Mouse (Mus musculus) intestine, embryonic 14.5 days (tissue): ENCODE results near the gene Tbc1d5. TPM values are rescaled to one million over a fixed set of nuclear protein-coding genes. Genes with fewer than 3 reads are reported as not detected.

Experiments used
- ATAC-seq: fragments of 200-750 bp; cut with Nextera tagmentation; replicated peaks from 2 replicates; pipeline ENCODE4 v1.8.0; 2017; ENCODE audit warnings: low read depth, moderate number of reproducible peaks, moderate TSS enrichment, moderate library complexity; ENCODE audit not compliant: low FRiP score, low TSS enrichment
- DNase-seq: peaks from one replicate; pipeline ENCODE4 v3.0.0-alpha.2; 2018; ENCODE audit warnings: low spot score
- H3K27ac ChIP-seq: fragments of 300-500 bp; sonication (generic); 2 replicates; pipeline ENCODE4 v1.5.1; 2014; ENCODE audit warnings: low read depth, mild to moderate bottlenecking, control low read depth
- H3K27me3 ChIP-seq: fragments of 300-500 bp; sonication (generic); replicated peaks from 2 replicates; pipeline ENCODE4 v1.6.1; 2014; ENCODE audit warnings: low read length, control low read depth; ENCODE audit not compliant: control insufficient read depth, insufficient read depth
- H3K36me3 ChIP-seq: fragments of 300-500 bp; sonication (generic); 2 replicates; pipeline ENCODE4 v1.6.1; 2014; ENCODE audit warnings: low read length, control low read depth; ENCODE audit not compliant: control insufficient read depth, insufficient read depth
- H3K4me1 ChIP-seq: fragments of 300-500 bp; sonication (generic); replicated peaks from 2 replicates; pipeline ENCODE4 v1.6.1; 2014; ENCODE audit warnings: low read length, control low read depth, mixed read lengths; ENCODE audit not compliant: control insufficient read depth, insufficient read depth
- H3K4me2 ChIP-seq: fragments of 300-500 bp; sonication (generic); 2 replicates; pipeline ENCODE4 v1.6.1; 2014; ENCODE audit warnings: low read length
- H3K4me3 ChIP-seq: fragments of 300-500 bp; sonication (generic); 2 replicates; pipeline ENCODE4 v1.5.1; 2014; ENCODE audit warnings: low read depth, low read length, control low read depth, mixed read lengths
- H3K9ac ChIP-seq: fragments of 300-500 bp; sonication (generic); 2 replicates; pipeline ENCODE4 v1.6.1; 2014; ENCODE audit warnings: mild to moderate bottlenecking, low read length
- H3K9me3 ChIP-seq: fragments of 300-500 bp; sonication (generic); 2 replicates; pipeline ENCODE4 v1.6.1; 2016; ENCODE audit warnings: low read length, control low read depth; ENCODE audit not compliant: control insufficient read depth
- WGBS: fragments of 180-500 bp; shearing (Covaris S2); extraction: QIAGEN DNeasy Blood & Tissue Kit; methylation state at CpG from one replicate; pipeline ENCODE4 v1.1.7; 2014; 5-methylcytosine and 5-hydroxymethylcytosine counted together
- polyA plus RNA-seq: library from polyadenylated mRNA; unstranded; fragments of >200 nt; fragmentation: Nextera tagmentation; extraction: Ambion mirVana; gene quantifications from 2 replicates; pipeline ENCODE4 v1.2.1, GENCODE M21; 2014

Gene Tbc1d5
- polyA plus RNA-seq, 1 experiment from 2014 or later = 12.0 TPM

DNA sequence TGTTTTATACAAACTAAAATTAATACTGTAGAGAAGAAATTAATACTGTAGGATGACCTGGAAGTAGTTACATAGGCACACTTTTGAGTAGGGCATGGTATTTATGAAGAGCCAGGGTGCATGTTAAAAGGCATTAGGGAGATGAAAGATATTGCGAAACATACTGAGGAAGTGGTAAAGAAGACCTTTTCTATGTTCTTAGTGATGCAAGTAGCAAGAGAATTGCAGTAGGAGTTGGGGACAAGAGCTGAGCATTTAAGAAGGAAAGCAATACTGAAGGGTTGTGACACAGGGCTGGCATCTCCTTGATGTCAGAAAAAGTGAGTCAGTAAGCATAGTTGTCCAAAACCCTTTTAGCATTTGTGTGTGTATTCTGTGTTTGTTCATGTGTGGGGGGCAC, 289.7 kb downstream of the Tbc1d5 start:
- no peak overlapping the region for H3K27ac ChIP-seq
- H3K4me3 ChIP-seq = no peak overlapping the region
- no peaks in the 10 kb centered on the region for H3K36me3 ChIP-seq
- ATAC-seq (no peak), DNase-seq (no peak)
- H3K9me3 ChIP-seq = no peaks in the 10 kb centered on the region
- H3K9ac ChIP-seq = no peak overlapping the region
- no peaks in the 10 kb centered on the region for H3K4me1 ChIP-seq
- H3K4me2 ChIP-seq = no peak overlapping the region
- WGBS = 93% methylated on average over 1 of the region's 1 CpGs
- no peaks in the 10 kb centered on the region for H3K27me3 ChIP-seq

DNA sequence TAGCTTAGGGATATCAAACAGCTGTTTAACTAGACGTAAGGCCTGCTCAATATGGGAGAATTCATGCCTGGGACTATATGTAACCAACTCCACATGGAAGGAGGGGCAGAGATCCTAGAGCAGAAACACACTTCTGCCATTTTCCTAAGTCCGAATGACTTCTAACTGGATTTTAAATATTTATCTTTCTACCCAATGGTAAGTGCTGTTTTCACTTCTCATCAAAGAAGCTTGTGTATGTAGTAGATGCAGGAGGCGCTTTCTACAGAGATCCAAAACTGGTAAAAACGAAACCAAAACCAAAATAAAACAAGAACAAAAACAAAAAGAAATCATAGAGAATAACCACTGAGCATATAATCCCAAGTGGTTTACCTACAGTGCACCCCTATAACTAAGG, 299.2 kb downstream of the Tbc1d5 start:
- no peak overlapping the region for H3K4me2 ChIP-seq

DNA sequence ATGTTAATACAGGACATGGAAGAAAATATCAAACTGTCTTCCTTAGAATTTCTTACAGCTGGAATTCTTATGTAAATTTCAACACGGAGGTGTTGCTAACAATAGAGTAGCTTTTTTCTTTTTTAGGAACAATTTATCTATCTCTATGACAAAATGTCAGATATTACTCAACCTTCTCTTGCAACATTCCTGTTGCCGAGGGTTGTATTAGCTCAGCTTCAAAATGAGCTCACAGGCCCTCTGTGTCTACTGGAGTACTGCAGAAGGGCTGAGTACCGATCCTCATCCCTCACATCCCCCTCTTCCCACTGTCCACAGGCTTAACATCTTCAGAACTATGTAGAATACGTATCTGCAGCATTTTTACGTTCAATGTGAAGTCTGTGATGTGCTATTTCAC, 302.7 kb downstream of the Tbc1d5 start:
- H3K9me3 ChIP-seq = no peaks in the 10 kb centered on the region
- H3K36me3 ChIP-seq = no peaks in the 10 kb centered on the region
- H3K27ac ChIP-seq = no peak overlapping the region
- 82% methylated on average over 5 of the region's 5 CpGs for WGBS
- no peaks in the 10 kb centered on the region for H3K27me3 ChIP-seq
- DNase-seq (no peak), ATAC-seq (no peak)
- H3K4me2 ChIP-seq = no peak overlapping the region
- H3K4me3 ChIP-seq = no peak overlapping the region
- H3K9ac ChIP-seq = no peak overlapping the region
- H3K4me1 ChIP-seq = no peaks in the 10 kb centered on the region

More for the DNA sequence above, 299.2 kb downstream of the Tbc1d5 start:
- Histone ChIP-seq H3K4me1 (no peaks in the 10 kb centered on the region), H3K27me3 (no peaks in the 10 kb centered on the region), H3K36me3 (no peaks in the 10 kb centered on the region), H3K9me3 (no peaks in the 10 kb centered on the region), H3K9ac (no peak overlapping the region), H3K4me3 (no peak overlapping the region), H3K27ac (no peak overlapping the region)
- WGBS = 74% methylated on average over 4 of the region's 4 CpGs
- ATAC-seq (no peak), DNase-seq (no peak)

DNA sequence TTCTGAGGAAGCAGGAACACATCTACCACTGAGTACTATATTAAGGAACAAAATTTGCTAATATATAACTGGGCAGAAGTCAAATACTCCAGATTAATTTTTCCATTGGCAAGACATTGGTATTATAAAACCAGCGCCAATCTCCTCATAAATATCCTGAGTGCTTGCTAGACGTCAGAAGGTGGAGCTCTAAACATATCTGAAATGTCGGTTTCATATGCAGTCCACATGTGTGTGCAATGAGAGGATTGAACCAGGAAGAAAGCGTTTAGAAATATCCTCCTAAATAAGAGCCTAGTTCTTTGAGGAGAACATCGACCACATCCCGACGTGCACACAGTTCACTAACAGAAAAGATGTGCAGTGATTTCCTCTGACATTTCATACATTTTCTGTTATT, 305.1 kb downstream of the Tbc1d5 start:
- no peak for ATAC-seq
- no peaks in the 10 kb centered on the region for H3K4me1 ChIP-seq
- H3K27me3 ChIP-seq = no peaks in the 10 kb centered on the region
- H3K27ac ChIP-seq = no peak overlapping the region
- DNase-seq = no peak
- no peak overlapping the region for H3K4me2 ChIP-seq
- H3K36me3 ChIP-seq = no peaks in the 10 kb centered on the region
- H3K4me3 ChIP-seq = no peak overlapping the region
- no peaks in the 10 kb centered on the region for H3K9me3 ChIP-seq
- WGBS = 77% methylated on average over 7 of the region's 7 CpGs
- H3K9ac ChIP-seq = no peak overlapping the region

DNA sequence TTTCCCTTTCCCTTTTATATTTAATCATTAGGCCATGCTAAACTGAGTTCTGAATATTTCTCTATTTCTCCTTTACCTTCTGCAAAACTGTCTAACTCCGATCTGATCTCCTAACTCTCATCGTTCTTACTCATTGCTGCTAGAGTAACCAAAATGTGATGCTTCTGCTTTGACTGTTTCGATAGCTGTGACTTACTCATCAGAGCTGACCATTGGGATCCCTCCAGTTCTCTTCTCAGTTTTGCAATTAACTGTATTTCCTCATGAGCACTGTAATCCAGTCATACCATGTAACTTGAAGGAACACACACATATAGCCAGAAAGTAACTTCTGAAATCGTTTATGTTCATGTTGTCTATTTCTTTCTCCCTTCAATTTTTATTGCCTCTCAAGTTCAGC, 306.6 kb downstream of the Tbc1d5 start:
- no peaks in the 10 kb centered on the region for H3K4me1 ChIP-seq
- no peak overlapping the region for H3K27ac ChIP-seq
- H3K27me3 ChIP-seq = no peaks in the 10 kb centered on the region
- H3K4me2 ChIP-seq = no peak overlapping the region
- no peak overlapping the region for H3K4me3 ChIP-seq
- 91% methylated on average over 4 of the region's 4 CpGs for WGBS
- H3K9ac ChIP-seq = no peak overlapping the region
- no peak for DNase-seq
- no peaks in the 10 kb centered on the region for H3K36me3 ChIP-seq
- H3K9me3 ChIP-seq = no peaks in the 10 kb centered on the region
- ATAC-seq = no peak

DNA sequence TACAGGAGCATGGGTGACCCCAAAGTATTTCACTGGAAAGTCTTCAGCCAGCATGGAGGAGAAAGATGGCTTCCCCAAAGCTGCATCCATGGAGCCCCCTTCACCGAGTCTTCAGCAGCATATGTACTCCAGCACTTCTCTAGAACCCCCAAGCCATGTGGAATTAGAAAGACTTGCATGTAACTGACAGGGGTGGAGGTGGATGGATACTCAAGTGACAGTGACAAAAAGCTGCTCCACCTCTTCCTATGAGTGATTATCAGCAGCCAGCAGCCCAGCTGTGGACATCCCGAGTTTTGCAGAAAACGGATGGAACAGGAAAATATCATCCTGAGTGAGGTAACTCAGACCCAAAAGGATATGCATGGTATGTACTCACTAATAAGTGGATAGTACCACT, 311.9 kb downstream of the Tbc1d5 start:
- Histone ChIP-seq H3K27ac (no peak overlapping the region), H3K9me3 (no peaks in the 10 kb centered on the region), H3K27me3 (no peaks in the 10 kb centered on the region), H3K36me3 (no peaks in the 10 kb centered on the region), H3K9ac (no peak overlapping the region), H3K4me1 (no peaks in the 10 kb centered on the region), H3K4me3 (no peak overlapping the region), H3K4me2 (no peak overlapping the region)
- DNase-seq (no peak), ATAC-seq (no peak)
- WGBS = 83% methylated on average over 3 of the region's 3 CpGs

DNA sequence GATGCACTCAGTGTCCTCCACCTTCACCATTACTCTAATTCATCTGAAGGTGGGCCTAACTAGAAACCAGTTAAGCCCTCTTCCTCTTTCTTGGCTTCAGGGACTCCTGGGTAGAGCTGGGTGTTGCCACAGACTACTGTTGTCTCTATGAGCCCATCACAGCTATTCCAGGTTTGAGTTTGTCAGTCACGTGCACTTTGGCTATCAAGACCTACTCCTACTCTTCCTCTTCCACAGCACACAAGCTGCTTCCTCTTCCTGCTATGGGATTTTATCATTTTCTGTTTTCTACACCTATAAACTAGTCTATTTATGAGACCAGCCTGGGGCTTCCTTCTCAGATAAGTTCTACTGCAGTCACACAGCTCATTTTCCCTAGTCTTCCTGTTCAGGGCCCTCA, 314.4 kb downstream of the Tbc1d5 start:
- H3K9me3 ChIP-seq = no peaks in the 10 kb centered on the region
- ATAC-seq = no peak
- no peak overlapping the region for H3K4me3 ChIP-seq
- no peaks in the 10 kb centered on the region for H3K27me3 ChIP-seq
- no peak overlapping the region for H3K9ac ChIP-seq
- no peak for DNase-seq
- H3K27ac ChIP-seq = no peak overlapping the region
- H3K4me1 ChIP-seq = no peaks in the 10 kb centered on the region
- no peaks in the 10 kb centered on the region for H3K36me3 ChIP-seq
- H3K4me2 ChIP-seq = no peak overlapping the region
- 90% methylated on average over 1 of the region's 1 CpGs for WGBS

DNA sequence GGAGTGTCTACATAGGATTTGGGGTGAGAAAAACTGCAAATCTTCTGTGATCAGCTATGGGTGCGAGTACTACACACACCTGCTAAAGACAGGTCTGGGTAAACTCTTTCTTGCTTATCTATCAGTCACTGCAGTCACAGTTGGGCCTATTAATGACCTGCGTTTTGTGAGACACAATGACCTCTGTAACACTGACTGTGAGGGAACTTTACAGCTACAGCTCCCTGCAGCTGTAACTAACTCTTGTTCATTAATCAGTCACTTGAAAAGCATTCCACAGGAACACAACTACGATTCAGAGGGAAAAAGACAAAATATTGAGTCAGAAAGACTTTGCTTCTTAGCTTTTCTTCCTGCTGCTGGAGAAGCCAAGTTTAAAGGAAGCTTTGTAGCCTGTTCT, 325.9 kb downstream of the Tbc1d5 start:
- no peaks in the 10 kb centered on the region for H3K9me3 ChIP-seq
- no peak overlapping the region for H3K9ac ChIP-seq
- no peaks in the 10 kb centered on the region for H3K4me1 ChIP-seq
- no peak overlapping the region for H3K27ac ChIP-seq
- whole genome bisulfite sequencing = 16% methylated on average over 3 of the region's 3 CpGs
- DNase-seq = no peak
- no peak overlapping the region for H3K4me3 ChIP-seq
- no peak for ATAC-seq
- no peak overlapping the region for H3K4me2 ChIP-seq
- H3K27me3 ChIP-seq = no peaks in the 10 kb centered on the region
- H3K36me3 ChIP-seq = no peaks in the 10 kb centered on the region

DNA sequence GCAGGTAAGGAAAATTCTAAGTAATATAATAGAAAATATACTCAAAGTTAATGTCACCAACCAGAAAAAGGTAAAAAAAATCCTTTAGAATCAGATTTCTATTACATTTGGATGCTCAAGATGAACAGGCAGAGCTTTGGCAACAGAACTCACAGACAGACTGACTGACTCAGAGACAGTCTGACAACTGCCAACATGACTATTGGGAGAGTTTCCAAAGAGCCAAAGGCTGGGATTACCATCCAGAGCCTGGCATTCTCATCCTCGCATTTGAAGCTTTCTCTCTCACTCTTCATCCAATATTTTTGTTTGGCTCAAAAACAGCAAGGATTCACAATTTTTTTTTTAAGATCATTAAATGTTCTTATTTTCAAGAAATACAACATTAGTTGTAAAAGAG, 327.8 kb downstream of the Tbc1d5 start:
- Histone ChIP-seq H3K4me3 (no peak overlapping the region), H3K27me3 (no peaks in the 10 kb centered on the region), H3K9me3 (no peaks in the 10 kb centered on the region), H3K36me3 (no peaks in the 10 kb centered on the region), H3K27ac (no peak overlapping the region), H3K9ac (no peak overlapping the region), H3K4me2 (no peak overlapping the region), H3K4me1 (no peaks in the 10 kb centered on the region)
- 93% methylated on average over 1 of the region's 1 CpGs for WGBS
- DNase-seq (no peak), ATAC-seq (no peak)
